Comparison of ENCODE assay signal across 8 mouse cellular contexts in the genomic region with DNA sequence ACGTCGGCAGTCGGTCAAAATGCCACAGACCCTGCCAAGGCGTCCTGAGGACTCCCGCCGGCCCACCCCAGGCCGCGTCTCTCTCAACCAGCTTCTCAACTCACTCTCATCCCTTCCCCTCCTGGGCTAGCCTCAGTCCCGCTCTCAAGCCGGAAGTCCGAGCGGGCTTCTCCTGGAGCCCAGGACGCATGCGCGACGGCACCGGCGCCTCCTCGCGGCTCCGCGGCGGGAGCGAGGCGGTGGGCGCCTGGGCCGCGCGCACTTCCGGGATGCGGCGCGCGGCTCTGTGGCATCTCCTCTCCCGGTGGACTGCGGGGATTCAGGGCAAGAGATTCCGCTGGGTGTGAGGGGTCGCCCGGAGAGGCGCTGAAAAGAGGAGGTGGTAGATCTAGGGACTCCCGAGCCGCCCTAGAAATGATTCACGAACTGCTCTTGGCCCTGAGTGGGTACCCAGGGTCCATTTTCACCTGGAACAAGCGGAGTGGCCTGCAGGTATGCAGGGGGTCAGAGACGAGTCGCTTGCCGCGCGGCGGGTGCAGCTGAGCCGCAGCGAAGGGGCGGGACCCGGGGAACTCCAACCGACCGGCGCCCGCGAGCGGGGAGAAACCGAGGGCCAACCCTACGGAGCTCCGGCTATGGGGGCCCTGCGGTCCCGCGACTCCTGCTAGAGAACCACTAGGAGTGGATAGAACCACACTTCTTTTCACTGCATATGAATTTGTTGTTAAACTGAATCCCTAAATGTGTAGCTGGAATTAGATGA. TPM values are rescaled to one million over a fixed set of nuclear protein-coding genes. Genes with fewer than 3 reads are reported as not detected.
DNase-seq lines count a peak whose midpoint lies in the region; ATAC-seq and TF ChIP-seq lines count a peak whose summit lies in the region.

A gene (minus strand): TSS at position 146 of the 763 bp plus-strand sequence.

- no peak within 1 kb of the TSS for H3K27ac ChIP-seq in ES-E14 (ENCODE audit: insufficient read depth, low read depth, low read length, poor library complexity, severe bottlenecking)
- H3K27ac ChIP-seq in forebrain, embryonic 16.5 days (ENCODE audit: low read length) = peak within 1 kb of the TSS; percentile 71
- peak within 1 kb of the TSS; percentile 91 for H3K27ac ChIP-seq in lung, embryonic 15.5 days

- in situ Hi-C loops in ES-E14 (cut with MboI; ENCODE audit: low sequenced_read_pairs in 2 of 2, unreplicated experiment in 2 of 2) = loop anchor here in 1 of 2 experiments (10.0 kb wide), 1 partner anchor 224 kb away; no protein-coding TSS in a partner anchor

- peak; percentile 98 for ATAC-seq in forebrain, embryonic 16.5 days
- peak; percentile 96 for ATAC-seq in lung, embryonic 15.5 days (ENCODE audit: borderline replicate concordance, extremely low read depth, low FRiP score, low TSS enrichment)

- no peaks in the 10 kb centered on the region for H3K4me1 ChIP-seq in ES-E14 (ENCODE audit: control insufficient read depth in 2 of 2, insufficient read depth in 2 of 2, low read length in 2 of 2, poor library complexity in 1 of 2)
- H3K4me1 ChIP-seq in forebrain, embryonic 16.5 days (replicated peaks; ENCODE audit: control insufficient read depth, insufficient read depth, low read length) = peaks cover 19% of the 10 kb centered on the region
- H3K4me1 ChIP-seq in lung, embryonic 15.5 days = peaks cover 18% of the 10 kb centered on the region

- peak within 1 kb of the TSS; percentile 88 to 98 for H3K4me3 ChIP-seq in ES-E14 (ENCODE audit: insufficient read depth in 1 of 2, low read depth in 1 of 2, low read length in 2 of 2, poor library complexity in 1 of 2, severe bottlenecking in 1 of 2)
- H3K4me3 ChIP-seq in forebrain, embryonic 16.5 days (replicated peaks; ENCODE audit: low read length) = peak within 1 kb of the TSS; percentile 85
- H3K4me3 ChIP-seq in lung, embryonic 15.5 days = peak within 1 kb of the TSS; percentile 70

- peaks cover 4% of the 10 kb centered on the region for H3K36me3 ChIP-seq in ES-E14 (ENCODE audit: control insufficient read depth, insufficient read depth, low read length, poor library complexity, severe bottlenecking)
- H3K36me3 ChIP-seq in forebrain, embryonic 16.5 days (ENCODE audit: control insufficient read depth, insufficient read depth) = peaks cover 4% of the 10 kb centered on the region; the same call in 1 of the 2 replicates
- H3K36me3 ChIP-seq in lung, embryonic 15.5 days = peaks cover 26% of the 10 kb centered on the region

- no peaks in the 10 kb centered on the region for H3K27me3 ChIP-seq in forebrain, embryonic 16.5 days (replicated peaks; ENCODE audit: control insufficient read depth, insufficient read depth, low read length)
- H3K27me3 ChIP-seq in lung, embryonic 15.5 days = no peaks in the 10 kb centered on the region

- 0% methylated on average over 63 of the region's 66 CpGs for WGBS in forebrain, embryonic 16.5 days
- WGBS in lung, embryonic 15.5 days = under 1% methylated on average over 66 of the region's 66 CpGs

- peak within 1 kb of the TSS; percentile 94 for H3K4me2 ChIP-seq in forebrain, embryonic 16.5 days (ENCODE audit: low read length)
- peak within 1 kb of the TSS; percentile 74 for H3K4me2 ChIP-seq in lung, embryonic 15.5 days

- H3K9me3 ChIP-seq in ES-E14 (ENCODE audit: control insufficient read depth, insufficient read depth, low read depth, low read length) = no peaks in the 10 kb centered on the region
- no peaks in the 10 kb centered on the region for H3K9me3 ChIP-seq in forebrain, embryonic 16.5 days (ENCODE audit: control insufficient read depth, low read length)
- H3K9me3 ChIP-seq in lung, embryonic 15.5 days = no peaks in the 10 kb centered on the region

- DNase-seq in ES-E14 (ENCODE audit: low read depth, low spot score) = peak; percentile 74
- peak; percentile 87 for DNase-seq in cerebellum, adult 11-12 months
- DNase-seq in heart, postnatal 4 days = peak; percentile 93
- peak; percentile 57 to 76 for DNase-seq in layer of hippocampus, adult 8-10 months (ENCODE audit: low spot score in 2 of 2)
- DNase-seq in ovary, adult 18-20 months (ENCODE audit: low spot score) = peak; percentile 82
- peak; percentile 92 for DNase-seq in thymus, postnatal 0 days (ENCODE audit: low spot score)

- H3K9ac ChIP-seq in ES-E14 (ENCODE audit: insufficient read depth, low read depth, low read length, poor library complexity, severe bottlenecking) = peak within 1 kb of the TSS; percentile 90
- peak within 1 kb of the TSS; percentile 86 for H3K9ac ChIP-seq in forebrain, embryonic 16.5 days (replicated peaks; ENCODE audit: low read depth, low read length)
- peak within 1 kb of the TSS; percentile 86 for H3K9ac ChIP-seq in lung, embryonic 15.5 days

TF ChIP-seq in ES-E14, 5 proteins besides CTCF, POLR2A, EP300 and RAD21:
- TF ChIP-seq HCFC1 (IDR thresholded peaks at IDR 0.05; ENCODE audit: borderline replicate concordance, insufficient read depth, low read length) (peak; percentile 55; the same call in 1 of the 2 replicates), ZNF384 (IDR thresholded peaks at IDR 0.05; ENCODE audit: low read depth, low read length) (no peak)

RNA-seq across cellular contexts. Expression of the gene that starts here (rescaled TPM):
- 3.5 and 5.0 TPM in 2 replicates for total RNA-seq in ES-E14 (2012; rRNA removed)
- 9.3 and 11.5 TPM in 2 replicates for polyA plus RNA-seq in forebrain, embryonic 16.5 days (2015; fragmentation: Nextera tagmentation; extraction: Ambion mirVana)
- 1 to 10 TPM; 7.6 to 8.3 TPM for total RNA-seq in heart, postnatal 4 days (2021)
- total RNA-seq in layer of hippocampus, adult 8-10 months (2022) = 1 to 10 TPM; 7.1 to 8.1 (median 7.7) TPM
- 8.3 and 9.7 TPM in 2 replicates for polyA plus RNA-seq in lung, embryonic 15.5 days (2015; fragmentation: Nextera tagmentation; extraction: Ambion mirVana)
- 9.4 and 11.5 TPM in 2 replicates for polyA plus RNA-seq in thymus, postnatal 0 days (2015; fragmentation: Nextera tagmentation; extraction: Ambion mirVana)
